Mouse (Mus musculus) myocyte (in vitro differentiated cells): ENCODE measurements around the gene Gm7168. TPM values are rescaled to one million over a fixed set of nuclear protein-coding genes. Genes with fewer than 3 reads are reported as not detected.
"Not testable (repeated sequence)": the region's sequence is repeated elsewhere in the genome, so short reads cannot be mapped to it uniquely, and the experiment has no call there.

Experiments used
- H3K27me3 ChIP-seq: one replicate; pipeline ENCODE4 v1.6.1; 2011; ENCODE audit not compliant: control insufficient read depth, insufficient read depth, insufficient read length
- H3K36me3 ChIP-seq: one replicate; pipeline ENCODE4 v1.6.1; 2011; ENCODE audit not compliant: control insufficient read depth, insufficient read depth
- H3K4me2 ChIP-seq: one replicate; pipeline ENCODE4 v1.6.1; 2011; ENCODE audit warnings: low read depth, control low read depth
- H3K4me3 ChIP-seq: one replicate; pipeline ENCODE4 v1.5.1; 2011; ENCODE audit warnings: mild to moderate bottlenecking, control low read depth, moderate library complexity
- H3K79me2 ChIP-seq: one replicate; pipeline ENCODE4 v1.6.1; 2011; ENCODE audit not compliant: control insufficient read depth, insufficient read depth
- H3ac ChIP-seq: one replicate; pipeline ENCODE4 v1.6.1; 2011; ENCODE audit not compliant: control insufficient read depth, insufficient read length
- CEBPB ChIP-seq: IDR thresholded peaks from 2 replicates; pipeline ENCODE4 v1.6.1; 2011; ENCODE audit warnings: mild to moderate bottlenecking, moderate library complexity; ENCODE audit not compliant: poor library complexity, insufficient read depth, severe bottlenecking
- E2F4 ChIP-seq: IDR thresholded peaks from one replicate; pipeline ENCODE4 v1.6.1; 2011; ENCODE audit warnings: mild to moderate bottlenecking, control low read depth, moderate library complexity; ENCODE audit not compliant: insufficient read depth
- MAX ChIP-seq: IDR thresholded peaks from one replicate; pipeline ENCODE4 v1.6.1; 2011; ENCODE audit warnings: low read depth, mild to moderate bottlenecking, control low read depth
- MYOD1 ChIP-seq, 3 experiments: IDR thresholded peaks; one replicate each; pipeline ENCODE4 v1.6.1; 2011; ENCODE audit warnings: control low read depth in 2 of 3, low read depth in 2 of 3, mild to moderate bottlenecking in 2 of 3, moderate library complexity in 1 of 3; ENCODE audit not compliant: insufficient read length in 2 of 3, control insufficient read depth in 1 of 3
- MYOG ChIP-seq, 3 experiments: IDR thresholded peaks; one replicate each; pipeline ENCODE4 v1.6.1; 2011; ENCODE audit warnings: control low read depth in 2 of 3, low read depth in 2 of 3, mild to moderate bottlenecking in 2 of 3; ENCODE audit not compliant: insufficient read length in 2 of 3, control insufficient read depth in 1 of 3, insufficient read depth in 1 of 3
- POLR2A ChIP-seq: IDR thresholded peaks from one replicate; pipeline ENCODE4 v1.6.1; 2011; ENCODE audit warnings: low read depth, mild to moderate bottlenecking, control low read depth, moderate library complexity; ENCODE audit not compliant: insufficient read length
- POLR2AphosphoS2 ChIP-seq: IDR thresholded peaks from one replicate; pipeline ENCODE4 v1.6.1; 2011; ENCODE audit warnings: low read depth, control low read depth; ENCODE audit not compliant: insufficient read length
- REST ChIP-seq: IDR thresholded peaks from one replicate; pipeline ENCODE4 v1.6.1; 2011; ENCODE audit warnings: mild to moderate bottlenecking, control low read depth, moderate library complexity; ENCODE audit not compliant: insufficient read depth, insufficient read length
- SRF ChIP-seq: IDR thresholded peaks from one replicate; pipeline ENCODE4 v1.6.1; 2011; ENCODE audit warnings: low read depth; ENCODE audit not compliant: control insufficient read depth, insufficient read length
- TCF12 ChIP-seq: IDR thresholded peaks from one replicate; pipeline ENCODE4 v1.6.1; 2011; ENCODE audit warnings: mild to moderate bottlenecking, control low read depth; ENCODE audit not compliant: poor library complexity, insufficient read depth, severe bottlenecking
- TCF3 ChIP-seq: IDR thresholded peaks from one replicate; pipeline ENCODE4 v1.6.1; 2011; ENCODE audit warnings: low read depth, control low read depth; ENCODE audit not compliant: insufficient read length
- USF1 ChIP-seq: IDR thresholded peaks from one replicate; pipeline ENCODE4 v1.6.1; 2011; ENCODE audit warnings: low read depth, mild to moderate bottlenecking, control low read depth, moderate library complexity
- polyA plus RNA-seq: library from polyadenylated mRNA; unstranded; fragments of >200 nt; fragmentation: generic; extraction: Trizol; gene quantifications from one replicate; pipeline ENCODE4 v1.2.1, GENCODE M21; 2012; ENCODE audit warnings: missing spikeins

The Gm7168 gene
- polyA plus RNA-seq, 1 experiment = not detected

- no peaks in the 10 kb centered on the region for H3K27me3 ChIP-seq
- no peak overlapping the region for H3K4me3 ChIP-seq
Observed at GRCm38 (mm10) chr17:13987690-13988089, 39.5 kb downstream of the Gm7168 start.

GRCm38 (mm10) chr17:13993425-13993824 is 45.3 kb downstream of the Gm7168 start:
- H3K27me3 ChIP-seq, H3ac ChIP-seq, H3K79me2 ChIP-seq, H3K36me3 ChIP-seq, H3K4me2 ChIP-seq, H3K4me3 ChIP-seq: not testable (repeated sequence)

More at GRCm38 (mm10) chr17:13987690-13988089, 39.5 kb downstream of the Gm7168 start:
- H3K36me3 ChIP-seq = no peaks in the 10 kb centered on the region
- no peak overlapping the region for H3K4me2 ChIP-seq
- H3ac ChIP-seq = no peak overlapping the region
- no peaks in the 10 kb centered on the region for H3K79me2 ChIP-seq
- TF ChIP-seq POLR2AphosphoS2 (no peak), TCF3 (no peak), MYOG (IDR thresholded peaks at IDR 0.05; ENCODE audit: control insufficient read depth in 1 of 3, insufficient read depth in 1 of 3, insufficient read length in 2 of 3, low read depth in 2 of 3) (no peak), MAX (no peak), REST (no peak), POLR2A (no peak), CEBPB (no peak), SRF (no peak), MYOD1 (IDR thresholded peaks at IDR 0.05; ENCODE audit: control insufficient read depth in 1 of 3, insufficient read length in 2 of 3, low read depth in 2 of 3) (no peak), E2F4 (no peak), TCF12 (no peak), USF1 (no peak)

Other genes with a start within 250 kb of the Gm7168 start
- 22.1 TPM for gene Afdn, start 187.8 kb upstream of the Gm7168 start, polyA plus RNA-seq
- 0.97 TPM for gene Tcte2, start 186.5 kb upstream of the Gm7168 start, polyA plus RNA-seq
- gene Gm7356, start 55.3 kb downstream of the Gm7168 start, polyA plus RNA-seq = not detected
- gene Gm7358, start 111.2 kb downstream of the Gm7168 start, polyA plus RNA-seq = not detected